Mouse (Mus musculus): ENCODE measurements around the gene Nudt22.

GRCm38 (mm10) chr19:6971644-6972043 lies 24.3 kb downstream of the Nudt22 start:
- TF ChIP-seq CTCF (IDR thresholded peaks at IDR 0.05; ENCODE audit: low read depth, low read length): no peak
- TF ChIP-seq GATA1 (IDR thresholded peaks at IDR 0.05; ENCODE audit: borderline replicate concordance, low read length): no peak
- TF ChIP-seq POLR2AphosphoS5 (IDR thresholded peaks at IDR 0.05; ENCODE audit: insufficient replicate concordance, low read depth, low read length): no peak
- TF ChIP-seq TAL1 (conservative IDR thresholded peaks at IDR 0.05; ENCODE audit: low read depth, low read length): no peak
- TF ChIP-seq GATA2 (IDR thresholded peaks at IDR 0.05; ENCODE audit: borderline replicate concordance, low read depth, low read length): no peak

Data from G1E (cell line).